Mouse (Mus musculus): Measurements from ENCODE around the gene Reg3b.
"Not testable (repeated sequence)": the region's sequence is repeated elsewhere in the genome, so short reads cannot be mapped to it uniquely, and the experiment has no call there.

The Reg3b gene

DNA sequence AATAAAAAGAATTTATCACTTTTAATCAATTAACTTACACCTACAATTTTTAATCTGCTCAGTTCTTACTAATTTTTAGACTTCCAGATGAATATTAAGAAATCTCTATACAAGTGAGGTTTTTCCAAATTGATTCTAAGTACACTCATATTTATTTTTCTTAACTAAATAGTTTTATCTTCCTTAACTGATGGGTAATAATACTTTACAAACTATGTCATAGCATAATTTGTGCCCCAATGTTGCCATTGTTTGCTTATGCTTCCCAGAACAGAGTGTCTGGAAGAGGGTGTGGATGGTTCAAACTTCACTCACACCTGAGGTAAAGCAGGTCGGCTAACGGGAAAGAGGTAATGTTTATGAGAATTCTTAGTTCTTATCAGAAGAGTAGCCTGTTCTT is at the start of gene Reg3b:
Gene Reg3b, plus strand, starts transcription at position 301 of the 400 bp plus-strand sequence.
- DNase-seq (ENCODE audit: low spot score in 2 of 2) = no peak

DNA sequence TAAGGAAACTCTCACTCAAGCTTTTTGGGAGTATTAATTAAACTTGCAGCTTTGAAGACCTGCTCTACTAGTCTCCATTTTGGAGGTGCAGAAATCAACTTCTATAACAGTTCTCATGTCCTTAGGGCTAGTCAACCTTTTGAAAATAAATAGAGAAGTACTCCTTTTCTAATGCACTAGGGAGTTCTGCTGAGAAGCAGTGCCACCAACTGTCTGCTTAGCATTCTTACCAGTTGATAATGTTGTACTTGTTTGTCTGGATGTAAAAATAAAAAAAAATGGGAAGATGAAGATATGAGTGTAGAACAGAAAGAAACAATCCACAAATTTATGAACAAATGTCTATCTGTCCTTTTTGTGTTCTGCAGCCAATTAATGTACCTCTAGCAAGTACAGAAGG is 42.7 kb upstream of the Reg3b start:
- DNase-seq (ENCODE audit: low spot score in 2 of 2) = no peak

DNA sequence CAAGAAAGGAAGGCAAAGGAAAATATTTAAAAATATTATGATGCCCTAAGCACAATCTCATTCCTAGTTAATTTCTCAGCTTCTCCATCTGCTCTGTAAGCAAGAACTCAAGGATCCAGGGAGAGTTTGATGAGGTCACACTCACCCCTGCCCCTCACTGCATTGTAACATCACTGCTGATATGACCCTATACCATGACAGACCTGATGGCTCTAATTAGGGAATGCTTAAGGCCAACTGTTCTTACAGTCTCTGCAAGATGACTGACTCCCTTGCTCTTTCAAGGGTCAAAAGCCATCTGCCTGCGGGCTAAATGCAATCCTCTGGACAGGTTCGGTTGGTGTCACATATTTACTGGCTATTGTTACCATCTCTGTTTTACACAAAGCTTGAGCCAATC is 41.3 kb upstream of the Reg3b start:
- DNase-seq (ENCODE audit: low spot score in 2 of 2) = no peak

DNA sequence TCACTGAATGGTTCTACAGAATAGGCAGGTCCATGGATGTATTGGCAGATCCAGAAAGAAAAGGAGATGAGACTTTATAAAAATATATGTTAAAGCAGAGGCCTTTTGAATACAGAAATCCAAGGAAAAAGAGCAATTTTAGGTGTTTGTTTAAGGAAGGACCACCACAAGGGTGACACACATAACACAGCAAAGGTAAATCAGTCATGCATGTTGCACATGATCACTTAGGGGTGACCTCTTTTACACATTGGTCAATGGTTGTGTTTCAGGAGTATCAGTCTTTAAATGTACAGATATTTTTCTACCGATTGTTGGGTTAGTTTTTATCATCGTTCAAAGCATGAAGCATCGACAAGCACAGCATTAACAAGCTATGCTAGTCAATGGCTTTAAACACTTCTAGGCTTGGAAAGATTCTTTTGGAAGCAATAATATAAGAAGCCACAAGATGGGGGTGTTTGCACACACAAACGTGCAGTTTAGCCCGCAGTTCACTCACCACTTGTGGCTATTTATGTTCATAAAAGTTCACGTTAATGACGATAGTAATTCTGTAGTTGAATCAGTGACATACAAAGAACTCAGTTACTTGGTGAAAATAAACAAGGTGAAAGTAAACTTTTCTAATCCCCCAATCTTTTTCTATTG is 38.4 kb upstream of the Reg3b start:
- DNase-seq (ENCODE audit: low spot score in 2 of 2) = no peak

DNA sequence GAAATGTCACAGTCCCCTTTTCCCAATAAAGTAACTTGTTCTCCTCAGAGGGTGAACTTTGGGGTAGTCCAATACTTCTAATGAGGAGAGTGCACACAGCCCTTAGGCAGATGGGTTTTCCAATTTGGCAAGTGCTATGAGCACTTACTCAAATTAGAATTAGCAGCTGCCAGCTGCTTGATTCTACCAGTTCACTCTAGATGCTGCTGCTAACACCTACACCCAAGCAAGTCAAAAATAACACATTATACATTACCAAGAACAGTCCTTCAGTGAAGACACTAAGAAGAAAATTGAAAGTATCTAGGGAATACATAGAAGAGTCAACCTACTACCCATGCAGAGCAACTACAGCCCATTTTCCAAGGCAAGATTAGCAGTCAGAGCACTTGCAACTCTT is 30.2 kb upstream of the Reg3b start:
- no peak for DNase-seq (ENCODE audit: low spot score in 2 of 2)

DNA sequence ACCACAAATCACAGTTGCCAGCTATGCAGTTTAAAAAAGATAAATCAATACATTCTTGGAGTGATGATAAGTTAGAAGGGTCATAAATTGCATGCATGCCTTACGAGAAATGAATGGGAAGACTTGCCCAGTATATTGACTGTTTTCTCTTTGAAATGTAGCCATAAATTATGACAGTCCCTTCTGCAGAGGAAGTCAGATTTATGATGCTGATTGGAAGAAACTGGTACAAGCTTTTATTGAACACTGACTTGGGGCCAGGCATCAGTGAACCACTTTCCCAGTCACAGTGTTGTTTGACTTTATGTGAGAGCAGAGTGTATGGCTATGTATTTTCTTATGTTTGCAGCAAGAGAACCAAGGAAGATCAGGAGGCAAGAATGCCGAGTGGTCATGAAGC is 28.8 kb upstream of the Reg3b start:
- no peak for DNase-seq (ENCODE audit: low spot score in 2 of 2)

DNA sequence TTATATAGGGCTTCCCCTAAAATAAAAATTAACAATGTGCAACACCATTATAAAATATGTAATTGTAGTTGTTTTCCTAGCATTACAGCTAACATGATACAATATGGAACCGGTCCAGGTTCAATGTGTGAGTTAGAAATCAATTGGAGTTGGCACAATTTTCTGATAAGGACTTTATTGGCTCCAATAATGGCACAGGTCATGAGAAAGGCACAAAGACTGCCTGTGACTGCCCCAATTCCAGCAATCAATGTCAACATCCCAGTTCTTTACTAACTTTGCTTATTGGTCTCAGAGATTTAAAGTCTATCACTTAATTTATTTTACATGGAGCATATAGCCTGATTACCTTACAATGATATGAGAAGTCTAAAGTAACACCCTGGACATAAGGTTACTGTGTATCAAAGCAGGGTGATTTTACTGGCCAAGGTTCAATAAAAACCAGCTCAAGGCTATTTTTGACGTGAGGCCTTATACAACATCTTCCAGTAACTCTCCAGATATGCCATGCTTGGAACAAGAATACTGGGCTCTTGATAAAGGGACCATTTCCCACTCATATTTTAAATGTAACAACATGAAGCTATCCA is 8.4 kb upstream of the Reg3b start:
- DNase-seq (ENCODE audit: low spot score in 2 of 2) = no peak

DNA sequence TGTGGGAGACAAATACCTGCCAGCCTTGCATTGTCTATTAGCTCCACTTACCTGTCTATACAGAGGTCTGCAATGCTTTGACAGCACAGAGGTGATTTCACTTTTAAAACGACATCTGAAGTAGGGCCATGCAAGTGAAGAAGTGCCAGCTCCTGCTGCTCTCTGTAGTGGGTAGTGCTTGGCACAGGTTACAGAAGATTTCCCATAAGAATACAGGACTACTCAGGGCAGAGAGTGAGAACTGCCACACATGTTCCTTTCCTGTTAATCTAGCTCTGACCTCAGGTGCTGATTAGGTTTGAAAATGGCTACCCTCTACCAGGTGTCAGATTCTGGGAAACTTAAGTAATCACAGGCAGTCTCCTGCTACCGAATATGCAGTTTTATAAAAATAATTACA is 8.3 kb downstream of the Reg3b start, which contains the start of gene Reg3d:
Gene Reg3d, minus strand, starts transcription at position 101 of the 400 bp plus-strand sequence.
- no peak for DNase-seq (ENCODE audit: low spot score in 2 of 2)

DNA sequence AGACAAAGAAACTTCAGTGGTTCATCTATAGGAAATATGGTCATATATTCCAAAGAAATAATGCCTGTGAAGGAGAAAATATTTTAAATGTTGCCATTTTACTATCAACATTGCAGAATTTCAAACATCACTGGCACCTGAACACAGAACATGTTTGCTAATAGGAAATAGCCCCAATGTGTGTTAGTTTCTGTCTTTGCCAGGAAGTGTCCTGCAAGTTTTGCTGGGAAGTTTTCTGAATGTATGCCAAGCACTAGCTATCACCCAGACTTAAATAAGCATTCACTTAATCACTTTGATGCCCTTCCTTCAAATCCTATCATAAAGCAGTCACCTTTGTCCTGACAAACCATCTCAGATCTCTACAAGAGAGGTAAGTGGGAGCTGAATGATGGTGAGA is 10.0 kb downstream of the Reg3b start, which contains the start of gene Reg3a:
Gene Reg3a, plus strand, starts transcription at position 301 of the 400 bp plus-strand sequence.
- no peak for DNase-seq (ENCODE audit: low spot score in 2 of 2)

DNA sequence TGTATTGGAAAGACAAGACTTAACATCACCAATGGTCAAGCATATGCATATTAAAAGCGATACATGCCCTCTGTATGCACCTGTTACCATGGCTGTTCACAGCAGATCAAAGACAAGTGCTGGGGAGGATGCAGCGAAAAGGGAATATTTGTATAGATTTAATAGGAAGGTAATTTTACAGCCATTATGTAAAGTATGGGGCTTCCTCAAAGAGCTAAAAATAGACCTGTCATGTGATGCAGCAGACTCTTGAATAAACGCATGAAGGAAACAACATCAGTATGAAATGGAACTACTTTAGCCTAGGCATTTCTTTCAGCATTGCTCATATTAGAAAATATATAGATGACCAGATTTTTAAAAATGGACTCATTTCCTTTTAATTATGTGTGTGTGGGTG is 15.2 kb downstream of the Reg3b start:
- no peak for DNase-seq (ENCODE audit: low spot score in 2 of 2)

DNA sequence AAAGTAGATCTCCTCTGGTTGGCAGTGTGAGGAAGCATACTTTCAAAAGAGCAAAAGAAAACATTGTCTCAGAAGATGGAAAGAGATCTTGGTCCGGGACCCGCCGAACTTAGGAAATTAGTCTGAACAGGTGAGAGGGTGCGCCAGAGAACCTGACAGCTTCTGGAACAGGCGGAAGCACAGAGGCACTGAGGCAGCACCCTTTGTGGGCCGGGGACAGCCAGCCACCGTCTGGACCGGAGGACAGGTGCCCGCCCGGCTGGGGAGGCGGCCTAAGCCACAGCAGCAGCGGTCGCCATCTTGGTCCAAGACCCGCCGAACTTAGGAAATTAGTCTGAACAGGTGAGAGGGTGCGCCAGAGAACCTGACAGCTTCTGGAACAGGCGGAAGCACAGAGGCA is 24.9 kb downstream of the Reg3b start, which contains the start of gene Reg2:
Gene Reg2, plus strand, starts transcription at position 301 of the 400 bp plus-strand sequence.
- DNase-seq (ENCODE audit: low spot score in 2 of 2) = not testable (repeated sequence)

DNA sequence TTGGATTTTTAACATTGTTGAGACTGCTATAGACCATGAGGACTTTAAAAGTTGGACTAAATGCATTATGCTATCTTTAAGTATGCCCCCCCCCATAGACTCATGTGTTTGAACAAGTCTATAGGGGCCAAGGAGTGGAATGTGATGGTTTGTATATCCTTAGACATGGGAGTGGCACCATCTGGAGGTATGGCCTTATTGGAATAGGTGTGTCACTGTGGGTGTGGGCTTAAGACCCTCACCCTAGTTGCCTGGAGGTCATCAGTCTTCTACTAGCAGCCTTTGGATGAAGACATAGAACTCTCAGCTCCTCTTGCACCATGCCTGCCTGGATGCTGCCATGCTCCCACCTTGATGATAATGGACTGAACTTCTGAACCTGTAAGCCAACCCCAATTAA is 52.0 kb downstream of the Reg3b start, which contains the start of gene Reg1:
Gene Reg1, plus strand, starts transcription at position 301 of the 400 bp plus-strand sequence.
- not testable (repeated sequence) for DNase-seq (ENCODE audit: low spot score in 2 of 2)
